21 mouse cellular contexts compared by ENCODE assay signal in the genomic region with DNA sequence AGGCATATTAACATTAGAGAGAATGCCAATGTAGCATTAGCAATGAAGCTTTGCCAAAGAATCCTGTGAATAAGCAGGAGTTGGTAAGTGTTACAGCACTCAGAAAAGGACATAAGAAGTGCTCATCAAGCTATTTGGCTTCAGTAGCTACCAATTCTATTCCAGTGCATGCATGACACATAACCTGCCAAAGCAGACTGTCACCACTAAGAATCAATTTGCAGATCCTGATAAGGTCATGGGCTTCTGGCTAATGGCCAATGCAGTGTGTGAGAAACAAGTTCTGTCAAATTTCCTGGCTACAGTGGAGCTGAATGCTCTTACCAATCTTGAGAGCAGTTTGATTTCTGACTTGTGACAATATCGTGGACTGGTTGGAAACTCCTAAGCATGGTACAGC.
DNase-seq lines count a peak whose midpoint lies in the region; ATAC-seq and TF ChIP-seq lines count a peak whose summit lies in the region.
"Had no signal": no experiment of that assay in that cellular context is flagged by ENCODE, and none has a peak within 500 bp of the region (broad histone marks: within the 10 kb centered on the region; RNA-seq: fewer than 3 reads in every experiment).

No protein-coding gene starts in this region.

- H3K4me2 ChIP-seq in heart, embryonic 14.5 days (ENCODE audit: low read length) = peak overlapping the region; percentile 48
- H3K4me2 ChIP-seq: hindbrain, embryonic 13.5 days; intestine, embryonic 15.5 days; limb, embryonic 12.5 days; midbrain, embryonic 12.5 days; neural tube, embryonic 13.5 days had no signal

- H3K4me1 ChIP-seq in heart, embryonic 14.5 days (ENCODE audit: control insufficient read depth in 2 of 2, insufficient read depth in 2 of 2, low read length in 2 of 2) = 0 out of 4 replicates have a peak, but pooled peaks cover 0 to 7% of the 10 kb centered on the region in 2 experiments
- H3K4me1 ChIP-seq: hindbrain, embryonic 13.5 days; intestine, embryonic 15.5 days; limb, embryonic 12.5 days; midbrain, embryonic 12.5 days; neural tube, embryonic 13.5 days had no signal

- H3K27me3 ChIP-seq in heart, embryonic 14.5 days (ENCODE audit: control insufficient read depth, insufficient read depth, low read length) = no peaks in the 10 kb centered on the region
- H3K27me3 ChIP-seq: hindbrain, embryonic 13.5 days; intestine, embryonic 15.5 days; limb, embryonic 12.5 days; midbrain, embryonic 12.5 days; neural tube, embryonic 13.5 days had no signal

- H3K27ac ChIP-seq in heart, embryonic 14.5 days (replicated peaks in 1 of 2; ENCODE audit: control insufficient read depth in 1 of 2, insufficient read depth in 1 of 2, low read depth in 2 of 2, low read length in 2 of 2) = peak overlapping the region in 1 of 2 experiments; percentile 52; a peak in 3 of 4 replicates
- H3K27ac ChIP-seq: hindbrain, embryonic 13.5 days; intestine, embryonic 15.5 days; limb, embryonic 12.5 days; liver, embryonic 14.5 days; midbrain, embryonic 12.5 days; neural tube, embryonic 13.5 days had no signal

- H3K9me3 ChIP-seq in heart, embryonic 14.5 days (ENCODE audit: control insufficient read depth, low read length) = no peaks in the 10 kb centered on the region
- H3K9me3 ChIP-seq: hindbrain, embryonic 13.5 days; intestine, embryonic 15.5 days; limb, embryonic 12.5 days; midbrain, embryonic 12.5 days; neural tube, embryonic 13.5 days had no signal

- ATAC-seq in heart, embryonic 14.5 days (ENCODE audit: insufficient number of reproducible peaks, insufficient read depth, low FRiP score, low read depth) = no peak
- ATAC-seq: intestine, embryonic 15.5 days; lung, postnatal 0 days had no signal

- TF ChIP-seq CTCF in brain, embryonic 14.5 days (IDR thresholded peaks at IDR 0.05; ENCODE audit: borderline replicate concordance, extremely low read depth, insufficient read depth, insufficient read length) = no peak

- no peak overlapping the region for H3K9ac ChIP-seq in heart, embryonic 14.5 days (ENCODE audit: low read length)
- H3K9ac ChIP-seq: hindbrain, embryonic 13.5 days; intestine, embryonic 15.5 days; limb, embryonic 12.5 days; liver, embryonic 14.5 days; midbrain, embryonic 12.5 days; neural tube, embryonic 13.5 days had no signal

- no peak for TF ChIP-seq POLR2A in brain, embryonic 14.5 days (IDR thresholded peaks at IDR 0.05; ENCODE audit: borderline replicate concordance, extremely low read depth, insufficient read depth, insufficient read length, poor library complexity, severe bottlenecking)

- no peak overlapping the region; a peak in 1 of 4 replicates for H3K4me3 ChIP-seq in heart, embryonic 14.5 days (ENCODE audit: control insufficient read depth in 1 of 2, insufficient read depth in 1 of 2, low read depth in 1 of 2, low read length in 2 of 2)
- H3K4me3 ChIP-seq: hindbrain, embryonic 13.5 days; intestine, embryonic 15.5 days; limb, embryonic 12.5 days; midbrain, embryonic 12.5 days; neural tube, embryonic 13.5 days had no signal

- H3K36me3 ChIP-seq in heart, embryonic 14.5 days (ENCODE audit: control insufficient read depth, insufficient read depth, low read length) = no peaks in the 10 kb centered on the region
- H3K36me3 ChIP-seq: hindbrain, embryonic 13.5 days; intestine, embryonic 15.5 days; limb, embryonic 12.5 days; midbrain, embryonic 12.5 days; neural tube, embryonic 13.5 days had no signal

- peak; percentile 54 to 57 for DNase-seq in cerebellum, postnatal 10 days
- no peak for DNase-seq in cerebellum, adult 9-10 months
- DNase-seq in heart, adult 8-10 months (ENCODE audit: low spot score) = no peak
- DNase-seq in layer of hippocampus, adult 9-11 months = peak; percentile 2
- DNase-seq in layer of hippocampus, adult 9-10 months (ENCODE audit: low spot score) = no peak
- DNase-seq in brain, embryonic 14.5 days (ENCODE audit: low read depth) = peak; percentile 75
- no peak for DNase-seq in kidney, postnatal 14 days
- DNase-seq: adrenal gland, postnatal 14 days; cerebellum, adult 18-20 months; kidney, adult 9 months; kidney, postnatal 36 days; right cerebral cortex, adult 18-20 months; thymus, postnatal 14 days had no signal

- 17% methylated on average over 1 of the region's 1 CpGs for WGBS in heart, embryonic 14.5 days

Comparison
In these comparisons a context has a peak if more than half of its experiments do, and no peak if none do; other contexts are left out.
1. DNase-seq: peak in cerebellum, postnatal 10 days (2 of 2), layer of hippocampus, adult 9-11 months (single experiment) and brain, embryonic 14.5 days (single experiment); none in cerebellum, adult 9-10 months (single experiment), heart, adult 8-10 months (single experiment), layer of hippocampus, adult 9-10 months (single experiment) and kidney, postnatal 14 days (single experiment).